Mouse (Mus musculus): ENCODE measurements around the gene Cda. TPM values are rescaled to one million over a fixed set of nuclear protein-coding genes. Genes with fewer than 3 reads are reported as not detected.

Gene Cda
- 10 to 100 TPM in 1 of 2 experiments, 1 to 10 TPM in 1; 8.9 to 10.0 TPM for total RNA-seq (2021)
- long read RNA-seq, experiment 1, partial matches to known transcripts, result 0 of 3 reads
- long read RNA-seq, experiment 1, other reads (novel, unspliced or antisense), result 0 of 3 reads
- long read RNA-seq, experiment 2, transcript Cda-202 (2 exons, 720 nt), result major isoform, 9 of 18 reads
- long read RNA-seq, experiment 2, transcript Cda-201 (4 exons, 846 nt), result minor isoform, 7 of 18 reads
- long read RNA-seq, experiment 2, partial matches to known transcripts, result 1 of 18 reads
- long read RNA-seq, experiment 2, other reads (novel, unspliced or antisense), result 1 of 18 reads

DNA sequence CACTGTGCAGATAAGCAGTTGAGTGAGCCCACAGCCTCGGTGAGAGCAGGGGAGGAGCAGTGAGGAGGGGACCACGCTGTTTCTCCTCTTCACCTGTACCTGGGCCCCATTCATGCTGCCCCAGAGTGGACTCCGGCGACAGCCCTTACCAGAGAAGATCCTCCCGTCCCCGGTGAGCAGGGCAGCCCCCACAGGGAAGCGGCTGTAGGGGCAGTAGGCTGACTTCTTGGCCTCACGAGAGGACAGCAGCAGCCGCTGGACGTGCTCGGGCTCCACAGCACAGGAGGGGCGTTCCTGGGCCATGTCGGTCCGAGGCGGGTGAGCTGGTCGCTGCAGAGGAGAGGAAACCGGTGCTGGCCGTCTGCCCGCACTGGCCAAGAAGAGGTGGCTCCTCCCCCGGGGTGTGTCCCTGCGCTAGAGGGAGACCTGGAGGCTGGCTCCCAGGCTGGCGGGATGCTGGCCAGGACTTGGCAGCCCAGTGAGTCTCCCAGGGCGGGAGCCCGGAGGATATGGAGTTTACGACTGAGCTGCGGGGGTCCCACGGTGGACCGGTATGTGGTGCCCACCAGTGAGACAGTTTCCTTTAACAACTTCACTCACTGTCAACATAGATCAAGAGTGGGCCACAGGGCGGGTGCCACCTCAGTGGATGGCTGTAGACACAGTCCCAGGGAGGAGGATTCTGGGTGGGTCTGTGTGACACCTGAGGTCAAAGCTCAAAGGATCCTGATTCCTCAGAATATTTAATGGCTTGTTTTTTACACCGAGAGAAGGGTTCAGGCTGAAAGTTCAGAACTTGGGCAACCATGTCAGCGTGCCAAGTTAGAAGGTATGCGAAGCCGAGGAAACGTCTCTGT, at the start of gene Cda:
TSS of gene Cda (minus strand) at position 352 of the 857 bp plus-strand sequence.
- DNase-seq (ENCODE audit: low spot score in 2 of 2), result peak; percentile 70 to 77

DNA sequence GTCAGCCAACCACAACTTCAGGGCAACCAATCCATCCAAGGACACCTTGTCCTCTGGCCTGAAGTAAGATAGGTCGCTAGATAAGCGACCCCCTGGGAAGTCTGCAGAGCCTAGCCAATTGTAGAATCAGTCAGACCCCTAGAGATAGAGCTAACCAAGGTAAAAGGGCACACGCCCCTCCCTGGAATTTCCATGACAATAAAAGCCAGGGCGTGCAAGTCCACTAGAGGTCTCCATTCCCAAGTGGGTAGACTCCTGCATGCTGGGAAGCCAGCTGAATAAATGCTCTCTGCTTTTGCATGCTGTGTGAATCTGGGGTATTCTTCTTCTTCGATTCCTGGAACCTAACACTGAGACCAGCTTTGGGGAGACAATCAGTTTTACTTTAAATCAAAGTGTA, 48.6 kb upstream of the Cda start:
- no peak for DNase-seq (ENCODE audit: low spot score in 2 of 2)

DNA sequence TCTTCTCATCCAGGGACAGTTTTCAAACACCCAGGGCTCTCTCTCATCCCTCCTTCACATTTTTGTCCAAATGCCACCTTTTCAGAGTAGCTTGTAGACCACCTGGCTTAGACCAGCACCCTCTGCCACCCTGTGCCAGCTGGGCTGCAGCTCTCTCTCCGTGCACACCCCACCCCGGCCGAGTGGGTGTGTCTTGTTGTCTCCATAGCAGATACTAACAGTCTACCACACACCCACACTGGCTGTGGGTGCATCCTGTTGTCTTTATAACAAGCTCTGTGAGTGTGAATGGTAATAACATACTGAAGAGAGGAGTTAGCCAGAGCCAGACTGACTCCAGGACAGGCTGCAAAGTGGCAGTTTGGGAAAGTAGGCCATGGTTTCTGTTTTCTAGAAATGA, 48.2 kb upstream of the Cda start:
- DNase-seq (ENCODE audit: low spot score in 2 of 2), result no peak

DNA sequence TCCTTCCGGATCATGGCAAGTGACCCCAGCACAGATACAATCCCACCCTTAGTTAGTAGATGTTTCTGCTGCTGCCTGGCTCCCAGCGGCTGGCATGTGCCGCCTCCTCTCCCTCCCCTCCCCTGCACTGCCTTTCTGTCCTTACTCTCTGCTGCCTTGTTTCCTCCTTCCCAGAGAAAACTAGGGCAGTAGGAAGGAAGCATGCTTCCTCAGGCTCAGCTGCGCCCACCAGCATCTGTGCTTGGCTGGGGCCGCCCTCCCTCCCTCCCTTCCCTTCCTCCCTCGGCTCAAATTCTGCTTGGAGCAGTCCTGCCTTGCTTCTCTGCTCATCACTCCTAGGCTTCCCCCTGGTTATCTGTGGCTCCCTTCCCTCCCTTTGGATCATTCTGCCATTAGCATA, 46.9 kb upstream of the Cda start:
- DNase-seq (ENCODE audit: low spot score in 2 of 2), result no peak

DNA sequence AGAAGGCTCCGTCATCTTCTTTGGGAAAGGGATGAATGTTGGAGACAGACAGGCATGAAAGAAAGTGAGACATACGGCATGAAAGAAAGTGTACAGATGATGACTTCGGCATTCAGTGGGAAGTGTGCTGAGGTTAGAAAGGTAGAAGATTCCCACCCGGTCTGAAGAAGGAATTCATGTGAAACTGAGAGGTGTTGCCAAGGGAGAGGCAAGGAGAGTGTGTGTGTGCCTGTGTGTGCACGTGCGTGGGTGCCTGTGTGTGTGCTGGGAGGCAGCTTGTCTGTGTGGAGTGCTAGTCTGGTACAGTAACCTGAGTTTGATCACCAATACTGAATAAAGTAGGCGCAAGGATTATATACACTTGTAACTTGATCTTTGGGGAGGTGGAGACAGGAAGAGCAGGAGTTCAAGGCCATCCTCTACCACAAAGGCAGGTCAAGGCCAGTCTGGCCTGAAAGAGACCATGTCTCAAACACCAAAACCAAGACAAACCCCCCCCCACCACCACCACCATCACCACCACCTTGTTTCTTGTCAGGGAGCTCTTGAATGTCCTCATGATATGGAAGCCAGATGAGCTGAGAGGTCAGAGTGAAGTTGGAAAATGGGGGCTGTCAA, 43.8 kb upstream of the Cda start:
- no peak for DNase-seq (ENCODE audit: low spot score in 2 of 2)

DNA sequence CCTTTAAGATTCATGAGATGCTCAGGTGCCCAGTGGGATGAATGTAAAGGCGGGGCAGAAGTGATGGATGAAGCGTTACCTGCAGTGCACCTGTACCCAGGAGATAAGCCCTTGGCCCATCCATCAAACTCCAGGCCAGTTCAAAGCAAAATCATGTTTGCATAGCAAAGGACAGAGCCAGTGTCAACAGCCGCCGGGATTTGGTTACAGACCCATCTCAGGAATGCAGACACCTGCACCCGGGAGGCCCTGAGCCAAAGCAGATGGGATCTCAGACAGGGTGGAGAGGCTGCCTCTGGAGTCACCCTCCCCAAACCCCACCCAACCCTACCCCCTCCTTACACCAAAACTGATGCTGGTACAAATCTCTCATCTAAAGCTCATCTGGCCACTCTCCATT, 43.2 kb upstream of the Cda start:
- no peak for DNase-seq (ENCODE audit: low spot score in 2 of 2)

DNA sequence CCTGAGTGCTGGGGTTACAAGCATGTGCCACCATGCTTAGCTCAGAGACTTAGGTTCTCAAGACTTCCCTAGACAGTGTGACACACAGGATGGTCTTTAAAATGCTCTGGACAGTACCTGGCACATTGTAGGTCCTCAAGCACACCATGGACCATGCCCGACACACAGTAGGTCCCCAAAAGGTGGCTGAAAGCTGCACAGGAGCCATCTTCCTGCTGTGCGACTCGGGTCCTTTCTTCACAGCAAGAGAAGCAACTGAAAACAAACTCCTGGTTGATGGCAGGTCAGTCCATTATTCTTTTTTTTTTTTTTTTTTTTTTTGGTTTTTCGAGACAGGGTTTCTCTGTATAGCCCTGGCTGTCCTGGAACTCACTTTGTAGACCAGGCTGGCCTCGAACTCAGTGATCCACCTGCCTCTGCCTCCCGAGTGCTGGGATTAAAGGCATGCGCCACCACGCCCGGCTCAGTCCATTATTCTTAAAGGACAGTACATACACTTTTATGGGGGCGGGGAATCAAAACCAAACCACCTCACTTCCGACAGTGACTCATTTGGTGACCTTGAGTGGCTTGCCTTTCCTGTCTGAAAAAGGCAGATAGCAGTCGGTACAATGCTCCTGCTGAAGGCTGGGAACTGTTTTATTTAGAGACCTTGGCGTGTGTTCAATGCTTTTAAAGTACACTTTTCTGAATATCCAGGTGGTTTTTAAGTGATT, 39.8 kb upstream of the Cda start:
- peak in 1 of 2 experiments; percentile 35 for DNase-seq (ENCODE audit: low spot score in 2 of 2)

DNA sequence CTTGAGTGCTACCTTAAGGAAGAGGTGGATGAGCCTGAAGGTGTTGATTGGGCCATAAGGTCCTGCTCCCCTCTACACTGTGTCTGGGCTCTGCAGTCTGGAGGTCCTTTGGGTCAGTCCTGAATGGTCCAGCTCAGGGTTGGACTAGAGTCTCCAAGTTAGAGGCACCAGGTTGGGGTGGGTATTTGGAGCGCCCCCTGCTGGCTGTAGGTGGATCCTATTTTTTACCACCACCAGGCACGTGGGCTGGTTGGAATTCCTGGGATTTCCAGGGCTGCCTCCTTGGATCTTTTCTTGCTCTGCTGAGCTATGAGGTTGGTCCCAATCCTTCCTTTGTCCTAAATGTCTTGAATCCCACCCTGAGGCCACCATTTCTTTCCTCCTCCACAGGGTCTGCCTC, 37.0 kb upstream of the Cda start:
- peak; percentile 62 for DNase-seq (ENCODE audit: low spot score in 2 of 2)

DNA sequence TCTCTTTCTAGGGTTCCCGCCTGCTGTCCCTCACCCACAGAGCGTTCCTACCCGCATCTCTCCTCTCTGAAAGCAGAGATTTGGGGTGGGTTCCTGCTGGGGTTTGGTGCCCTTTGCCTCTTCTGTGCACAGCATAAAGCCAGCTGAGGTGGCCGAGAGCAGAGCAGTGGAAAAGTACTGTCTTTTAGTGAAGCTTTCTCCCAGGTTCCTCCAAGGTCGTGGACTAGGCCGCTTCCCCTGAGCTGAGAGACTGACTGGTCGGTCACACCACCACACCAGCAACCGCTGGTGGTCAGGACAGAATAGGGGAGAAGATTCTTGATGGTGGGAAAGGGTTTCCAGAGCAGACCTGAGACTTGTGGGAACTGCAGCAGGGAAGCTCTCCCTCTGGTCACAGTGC, 28.9 kb upstream of the Cda start:
- no peak for DNase-seq (ENCODE audit: low spot score in 2 of 2)

DNA sequence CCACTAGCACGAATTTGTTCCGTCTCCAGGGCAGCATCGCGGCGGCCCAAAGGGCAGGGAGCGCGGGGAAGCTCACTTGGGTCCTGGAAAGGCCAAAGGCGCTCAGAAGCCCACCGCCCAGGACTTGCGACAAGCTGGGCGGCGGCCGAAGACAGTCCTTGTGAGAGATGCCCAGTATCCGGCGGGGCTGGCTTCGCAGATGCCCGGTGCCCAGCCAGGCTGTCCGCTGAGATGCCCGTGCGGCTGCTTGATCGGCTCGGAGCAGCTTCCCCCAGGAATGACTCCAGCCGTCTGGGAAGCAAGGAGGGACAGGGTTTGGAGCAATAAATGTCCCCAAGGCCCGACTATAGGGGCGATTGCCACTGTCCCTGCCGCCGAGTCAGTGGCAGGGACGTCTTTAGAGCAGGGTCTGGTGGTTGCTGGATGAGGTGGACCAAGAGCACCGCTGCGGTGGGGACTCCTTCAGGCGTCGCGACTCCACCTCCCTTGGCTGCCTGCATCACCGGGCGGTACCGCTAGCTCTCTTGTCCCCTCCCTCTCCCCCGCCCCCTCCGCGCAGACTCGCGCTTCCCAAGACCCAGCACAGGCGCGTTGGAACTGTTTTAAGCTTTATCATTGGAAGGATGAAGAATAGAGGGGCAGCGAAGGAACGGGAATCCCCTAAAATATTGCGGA, 28.3 kb upstream of the Cda start, which contains the start of gene Fam43b:
TSS of gene Fam43b (minus strand) at position 558 of the 675 bp plus-strand sequence.
- peak; percentile 45 to 50 for DNase-seq (ENCODE audit: low spot score in 2 of 2)

DNA sequence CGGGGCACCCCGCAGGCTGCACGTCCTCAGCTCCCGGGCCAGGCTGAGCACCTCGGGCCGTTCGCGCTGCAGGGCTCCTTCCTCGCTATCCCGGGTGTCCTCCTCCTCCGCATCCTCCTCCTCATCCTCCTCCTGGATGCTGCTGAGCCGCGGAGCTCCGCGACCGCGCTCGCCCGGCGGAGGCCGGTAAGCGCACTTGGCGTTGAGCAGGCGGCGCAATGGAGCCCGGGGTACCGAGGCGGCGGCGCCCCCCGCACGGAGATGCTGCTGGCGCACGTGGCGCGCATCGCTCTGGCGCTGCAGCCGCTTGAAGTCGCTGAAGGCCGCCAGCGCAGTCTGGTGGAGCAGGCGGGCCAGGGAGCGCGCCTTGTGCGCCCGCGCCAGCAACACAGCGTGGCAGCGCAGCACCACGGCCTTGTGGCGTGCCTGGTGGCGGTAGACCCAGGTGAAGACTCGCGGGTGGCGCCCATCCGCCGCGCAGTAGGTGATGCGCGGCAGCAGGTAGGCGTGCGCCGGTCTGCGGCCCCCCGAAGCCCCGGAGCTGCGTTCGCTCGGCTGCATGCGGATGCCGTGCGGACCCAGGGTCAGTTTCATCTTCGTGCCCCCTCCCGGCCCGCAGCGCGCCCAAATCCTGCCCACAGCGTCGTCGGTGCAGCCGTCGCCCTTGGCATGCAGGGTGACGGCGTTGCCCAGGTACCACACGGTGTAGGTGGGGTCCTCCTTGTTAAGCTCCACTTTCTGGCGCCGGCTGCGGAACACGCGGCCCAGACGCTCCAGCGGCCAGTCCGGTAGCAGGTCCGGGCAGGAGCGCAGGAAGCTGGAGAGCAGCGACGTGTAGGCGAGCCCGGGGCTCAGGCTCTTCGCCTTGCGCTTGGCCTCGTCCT, 27.5 kb upstream of the Cda start:
- DNase-seq (ENCODE audit: low spot score in 2 of 2), result peak in 1 of 2 experiments; percentile 31

DNA sequence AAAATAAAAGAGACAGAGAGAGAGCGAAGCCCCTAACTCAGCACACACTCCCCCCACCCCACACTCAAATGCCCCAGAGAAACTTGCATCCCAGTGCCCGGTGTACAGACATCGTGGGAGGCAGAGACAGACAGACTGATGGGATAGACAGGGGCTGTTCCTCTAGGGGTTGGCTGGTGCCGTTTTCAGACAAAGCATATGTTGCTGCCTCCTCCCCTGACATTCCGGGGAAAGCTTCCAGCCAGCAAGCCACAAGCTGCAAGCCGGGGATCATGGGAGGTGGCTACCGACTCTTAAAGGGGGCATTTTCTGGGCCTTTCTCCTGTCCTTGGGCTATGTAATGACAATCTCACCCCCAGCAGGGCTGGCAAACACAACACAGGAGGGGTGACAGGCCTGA, 25.9 kb upstream of the Cda start:
- DNase-seq (ENCODE audit: low spot score in 2 of 2), result no peak

DNA sequence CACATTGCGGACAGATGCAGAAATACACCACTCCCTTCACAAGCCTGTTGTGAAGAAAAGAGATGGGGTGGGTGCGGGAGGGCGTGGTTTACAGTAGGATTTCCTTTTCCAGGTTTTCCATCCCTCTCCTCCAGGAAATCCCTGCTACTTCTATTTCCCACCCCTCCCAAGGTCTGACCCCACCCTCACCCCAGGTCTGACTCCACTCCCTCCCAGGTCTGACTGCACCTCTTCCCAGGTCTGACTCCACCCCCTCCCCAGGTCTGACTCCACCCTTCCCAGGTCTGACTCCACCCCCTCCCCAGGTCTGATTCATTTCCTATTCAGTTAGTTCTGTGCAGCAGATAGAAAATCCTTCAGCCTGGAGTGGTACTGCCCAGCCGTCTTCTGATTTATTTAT, 16.0 kb upstream of the Cda start:
- DNase-seq (ENCODE audit: low spot score in 2 of 2), result no peak

DNA sequence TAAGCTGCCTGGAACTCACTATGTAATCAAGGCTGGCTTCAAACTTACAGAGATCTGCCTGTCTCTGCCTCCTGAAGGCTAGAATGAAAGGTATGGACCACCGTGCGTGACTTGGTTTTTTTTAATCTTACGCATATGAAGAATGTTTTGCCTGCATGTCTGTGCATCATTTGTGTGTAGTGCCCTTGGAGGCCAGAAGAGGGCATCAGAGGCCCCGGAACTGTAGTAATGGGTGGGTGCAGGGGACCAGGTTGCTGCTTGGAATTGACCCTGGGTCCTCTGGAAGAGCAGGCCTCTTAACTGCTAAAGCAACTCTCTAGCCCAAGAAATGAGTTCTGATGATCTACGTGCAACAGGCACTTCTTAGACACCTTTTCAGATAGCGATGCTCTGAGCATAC, 14.7 kb upstream of the Cda start:
- DNase-seq (ENCODE audit: low spot score in 2 of 2), result no peak

DNA sequence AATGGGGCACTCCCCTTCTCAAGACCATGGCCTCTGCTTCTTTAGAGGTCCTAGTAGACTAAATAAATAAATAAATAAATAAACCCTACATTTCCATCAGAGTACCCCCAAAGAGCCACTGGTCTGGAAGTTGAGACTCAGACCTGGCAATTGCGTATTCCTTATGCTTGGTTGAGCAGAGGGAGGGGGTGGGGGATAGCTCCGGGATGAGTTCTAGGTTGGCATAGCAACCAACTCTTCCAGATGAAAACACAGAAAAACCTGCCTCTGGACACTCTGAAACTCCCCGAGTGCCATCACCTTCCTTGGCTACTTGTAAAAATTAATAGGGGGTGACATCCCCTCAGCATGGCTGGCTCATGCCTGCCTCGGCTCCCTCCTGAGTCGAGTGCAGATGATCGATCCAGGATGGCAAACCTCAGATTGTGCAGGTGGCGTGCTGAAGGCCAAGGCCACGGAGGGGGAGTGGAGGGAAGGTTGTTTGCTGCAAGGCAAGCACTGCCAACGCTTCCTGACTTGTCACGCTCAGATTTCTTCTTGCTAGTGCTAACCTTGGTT, 12.4 kb upstream of the Cda start:
- DNase-seq (ENCODE audit: low spot score in 2 of 2), result no peak

DNA sequence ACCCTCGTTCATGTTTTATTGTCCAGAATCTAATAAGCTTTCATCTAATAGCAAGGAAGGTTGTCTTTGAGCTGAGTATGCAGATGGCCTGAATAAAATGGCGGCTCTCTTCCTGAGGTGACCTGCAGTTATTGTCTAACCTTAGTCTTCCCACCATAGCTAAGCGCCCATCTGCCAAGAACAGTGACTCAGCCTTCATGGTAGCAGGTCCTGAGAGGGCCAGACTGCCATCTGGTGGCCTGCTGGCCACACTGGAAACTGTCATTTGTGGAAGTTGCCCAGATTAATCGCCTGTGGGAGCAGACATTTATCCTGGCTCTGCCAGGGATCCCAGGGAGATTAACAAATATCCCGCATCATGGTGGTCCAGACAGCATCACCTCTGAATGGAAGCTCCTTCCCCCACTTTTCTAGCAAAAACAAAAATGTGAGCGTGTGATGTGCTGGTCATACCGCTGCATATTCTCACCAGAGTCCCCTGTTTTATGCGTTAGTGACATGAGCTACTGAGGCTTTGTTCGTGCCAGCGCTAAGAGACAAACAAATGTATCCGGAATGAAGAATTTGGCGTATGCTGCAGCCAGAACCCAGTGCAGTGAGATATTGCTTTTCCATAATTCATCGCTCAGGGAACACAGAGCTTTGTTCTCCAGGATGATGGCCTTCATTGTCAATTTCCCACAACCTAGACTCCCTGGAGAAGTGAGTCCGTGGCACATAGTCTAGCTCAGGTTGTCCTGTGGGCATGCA, 11.5 kb upstream of the Cda start:
- peak; percentile 70 to 76 for DNase-seq (ENCODE audit: low spot score in 2 of 2)

DNA sequence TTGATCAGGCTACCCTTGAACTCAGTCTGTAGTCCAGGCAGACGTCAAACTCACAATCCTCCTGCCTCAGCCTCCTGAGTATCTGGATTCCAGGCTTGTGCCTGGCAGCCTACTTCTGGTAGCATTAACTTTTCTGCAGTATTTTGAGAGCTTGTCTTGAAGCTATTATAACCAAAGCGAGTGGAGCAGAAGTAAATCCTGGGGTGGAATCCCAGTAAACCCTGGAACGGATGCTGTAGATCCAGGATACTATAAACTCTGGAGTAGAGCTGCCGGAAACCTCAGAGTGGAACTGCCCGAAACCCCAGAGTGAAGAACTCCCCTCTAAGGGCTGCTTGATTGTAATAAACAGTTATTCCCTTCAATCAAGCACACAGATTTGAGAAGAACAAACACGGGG, 9.7 kb upstream of the Cda start:
- DNase-seq (ENCODE audit: low spot score in 2 of 2), result no peak

DNA sequence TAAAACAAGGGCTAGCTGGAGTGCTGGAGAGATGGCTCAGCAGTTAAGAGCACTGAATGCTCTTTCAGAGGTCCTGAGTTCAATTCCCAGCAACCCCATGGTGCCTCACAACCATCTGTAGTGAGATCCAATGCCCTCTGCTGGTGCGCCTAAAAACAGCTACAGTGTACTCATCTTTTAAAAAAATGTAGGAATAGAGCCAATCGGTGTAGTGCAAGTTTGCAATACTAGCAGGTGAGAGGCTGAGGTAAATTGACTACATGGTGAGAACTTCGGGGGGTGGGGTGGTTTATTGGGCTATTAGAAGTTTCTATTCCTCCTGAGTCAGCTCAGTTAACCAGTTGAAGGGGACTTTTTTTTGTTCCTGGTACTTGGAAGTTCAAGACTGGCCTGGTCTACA, 7.3 kb upstream of the Cda start:
- no peak for DNase-seq (ENCODE audit: low spot score in 2 of 2)
